Mouse (Mus musculus) WW6 (cell line): ENCODE results near the gene Gm20458.

ENCODE experiments used
- DNase-seq: peaks from one replicate; pipeline ENCODE4 v3.0.0-alpha.2; 2013; ENCODE audit warnings: low read depth, low spot score

The Gm20458 gene

DNA sequence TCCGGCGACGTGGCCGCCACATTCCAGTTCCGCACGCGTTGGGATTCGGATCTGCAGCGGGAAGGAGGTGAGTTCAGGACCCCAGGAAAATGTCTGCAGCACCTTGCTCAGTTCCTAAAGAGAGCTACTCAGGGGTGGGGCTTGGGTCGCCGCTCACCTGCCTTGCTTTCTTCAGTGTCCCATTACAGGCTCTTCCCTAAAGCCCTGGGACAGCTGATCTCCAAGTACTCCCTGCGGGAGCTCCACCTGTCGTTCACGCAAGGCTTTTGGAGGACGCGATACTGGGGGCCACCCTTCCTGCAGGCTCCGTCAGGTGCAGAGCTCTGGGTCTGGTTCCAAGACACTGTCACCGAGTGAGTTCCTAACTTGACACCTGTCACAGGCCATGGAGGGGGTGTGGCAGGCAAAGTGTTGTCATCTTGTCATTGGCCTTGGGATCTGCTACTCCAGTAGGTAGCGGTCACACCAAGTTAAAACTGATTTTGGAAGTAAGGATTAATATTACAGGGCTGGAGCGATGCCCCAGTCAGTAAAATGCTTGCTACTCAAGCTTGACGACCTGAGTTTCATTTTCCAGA lies 37.0 kb downstream of the Gm20458 start:
- no peak for DNase-seq

GRCm38 (mm10) chr2:164499317-164499716 lies 38.5 kb downstream of the Gm20458 start:
- DNase-seq, result no peak

GRCm38 (mm10) chr2:164500511-164500910 lies 39.7 kb downstream of the Gm20458 start:
- no peak for DNase-seq

- no peak for DNase-seq
These were observed 44.2 kb downstream of the Gm20458 start for GRCm38 (mm10) chr2:164504919-164505318.

GRCm38 (mm10) chr2:164505619-164506347 lies 45.0 kb downstream of the Gm20458 start:
- no peak for DNase-seq

DNA sequence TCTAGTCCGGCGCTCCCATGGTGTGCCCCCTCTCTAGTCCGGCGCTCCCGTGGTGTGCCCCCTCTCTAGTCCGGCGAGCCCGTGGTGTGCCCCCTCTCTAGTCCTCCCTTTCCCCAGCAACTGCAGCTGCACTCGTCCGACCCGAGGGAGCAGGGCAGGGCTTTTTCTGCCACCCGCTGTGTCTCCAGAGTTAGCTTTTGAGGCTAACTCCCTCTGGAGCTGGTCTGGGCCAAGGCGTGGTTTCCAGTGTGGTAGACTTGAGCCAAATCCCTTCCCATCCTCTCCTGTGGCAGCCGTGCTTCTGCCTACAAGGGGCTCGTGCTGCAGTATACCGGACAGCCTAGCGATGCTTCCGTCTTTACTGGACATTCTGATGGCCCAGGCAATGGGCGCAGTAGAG lies 47.0 kb downstream of the Gm20458 start:
- no peak for DNase-seq

DNA sequence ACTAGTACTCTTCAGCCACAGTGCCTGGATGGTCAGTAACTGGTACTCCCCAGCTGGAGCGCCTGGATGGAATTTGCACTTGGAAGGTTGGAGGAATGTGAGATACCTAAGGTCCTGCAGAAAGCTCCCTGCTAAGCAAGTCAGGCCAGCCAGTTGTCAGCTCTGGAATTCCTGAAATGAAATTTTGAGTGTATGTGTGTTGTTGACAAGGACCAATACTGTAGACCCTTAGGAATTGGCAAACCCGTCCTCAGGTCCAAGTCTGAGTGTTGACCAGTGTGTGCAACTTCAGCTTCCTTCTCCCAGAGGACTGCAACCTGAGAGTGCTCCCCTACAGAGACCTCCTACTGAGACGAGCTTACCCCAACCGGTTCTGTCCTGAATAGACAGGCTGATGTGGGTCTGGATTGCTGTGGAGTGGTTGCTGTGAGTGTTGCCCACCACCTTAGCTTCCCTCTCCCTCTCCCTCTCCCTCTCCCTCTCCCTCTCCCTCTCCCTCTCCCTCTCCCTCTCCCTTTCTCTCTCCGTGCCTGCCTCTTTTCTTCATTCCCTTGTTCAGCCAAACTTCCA lies 49.9 kb downstream of the Gm20458 start:
- no peak for DNase-seq

GRCm38 (mm10) chr2:164512121-164512909 lies 51.5 kb downstream of the Gm20458 start:
- no peak for DNase-seq

DNA sequence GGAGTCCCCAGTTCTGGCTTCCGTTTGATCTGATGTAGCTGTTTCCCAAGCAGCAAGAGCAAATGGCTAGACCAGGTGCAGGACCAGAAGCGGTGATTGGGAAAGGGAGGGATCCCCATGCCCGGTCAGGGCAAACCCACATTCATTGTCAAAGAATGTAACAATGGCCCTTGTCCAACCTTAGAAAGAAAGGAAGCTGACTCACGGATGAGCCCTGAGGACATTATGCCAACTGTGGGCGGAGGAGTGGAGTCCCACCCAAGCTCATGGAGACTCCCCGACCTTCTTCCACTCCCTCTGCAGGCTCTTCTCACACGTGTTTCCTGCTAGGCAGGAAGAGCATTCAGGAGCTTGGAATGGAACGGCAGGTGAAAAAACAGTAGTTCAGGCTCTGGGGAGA lies 52.6 kb downstream of the Gm20458 start:
- no peak for DNase-seq

DNA sequence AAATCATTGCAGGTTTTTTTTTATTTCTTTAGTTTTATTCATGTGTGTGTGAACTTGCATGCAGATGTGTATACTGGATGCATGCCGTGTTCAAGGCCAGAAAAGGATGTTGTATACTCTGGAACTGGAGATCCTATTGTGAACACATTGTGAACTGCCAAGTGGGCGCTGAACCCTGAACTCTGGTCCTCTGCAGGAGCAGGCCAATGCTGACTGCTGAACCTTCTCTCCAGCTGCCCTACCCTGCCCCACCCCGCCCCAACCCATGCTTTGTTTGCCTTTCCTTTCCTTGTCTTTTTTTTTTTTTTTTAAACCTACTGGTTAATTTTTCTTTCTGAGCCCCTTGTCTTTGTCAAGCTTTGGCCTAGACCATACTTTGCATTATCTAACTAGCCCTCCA lies 54.1 kb downstream of the Gm20458 start:
- DNase-seq, result no peak

DNA sequence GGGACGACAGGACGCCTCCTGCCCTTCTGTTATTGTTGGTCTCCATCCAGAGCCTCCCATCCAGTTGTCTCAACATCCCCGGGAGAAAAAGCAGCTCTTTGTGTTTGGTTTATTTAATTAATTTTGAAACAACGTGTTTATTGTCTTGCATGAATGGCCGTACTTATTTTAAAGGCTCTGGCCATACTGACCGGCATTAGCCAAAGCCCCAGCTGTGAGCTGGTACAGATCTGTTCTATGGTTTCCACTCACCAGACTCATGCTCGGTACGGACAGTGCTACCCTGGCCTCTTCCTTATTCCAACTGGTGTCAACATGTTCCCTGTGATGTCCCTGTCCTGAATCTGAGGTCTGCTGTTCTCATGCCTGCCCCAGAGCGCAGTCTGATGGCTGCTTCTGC lies 55.1 kb downstream of the Gm20458 start:
- no peak for DNase-seq

DNA sequence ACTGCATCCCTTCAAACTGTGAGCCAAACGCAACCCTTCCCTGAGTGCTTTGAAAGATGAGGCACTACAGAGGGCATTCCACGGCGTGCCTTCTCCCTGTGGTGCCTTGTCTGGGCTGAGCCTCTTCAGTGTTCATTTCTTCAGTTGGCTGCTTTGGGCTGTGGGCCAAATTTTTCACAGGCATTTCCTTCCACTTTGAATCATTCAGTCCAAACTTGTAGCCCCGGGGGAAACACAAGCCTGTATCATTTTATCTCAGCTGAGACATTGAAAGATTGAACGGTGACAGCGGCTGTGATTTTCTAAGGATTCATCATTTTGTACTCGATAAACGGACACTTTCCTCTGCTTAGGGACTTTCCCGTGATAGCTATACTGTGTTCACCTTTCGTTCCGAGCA lies 55.8 kb downstream of the Gm20458 start:
- DNase-seq, result no peak

DNA sequence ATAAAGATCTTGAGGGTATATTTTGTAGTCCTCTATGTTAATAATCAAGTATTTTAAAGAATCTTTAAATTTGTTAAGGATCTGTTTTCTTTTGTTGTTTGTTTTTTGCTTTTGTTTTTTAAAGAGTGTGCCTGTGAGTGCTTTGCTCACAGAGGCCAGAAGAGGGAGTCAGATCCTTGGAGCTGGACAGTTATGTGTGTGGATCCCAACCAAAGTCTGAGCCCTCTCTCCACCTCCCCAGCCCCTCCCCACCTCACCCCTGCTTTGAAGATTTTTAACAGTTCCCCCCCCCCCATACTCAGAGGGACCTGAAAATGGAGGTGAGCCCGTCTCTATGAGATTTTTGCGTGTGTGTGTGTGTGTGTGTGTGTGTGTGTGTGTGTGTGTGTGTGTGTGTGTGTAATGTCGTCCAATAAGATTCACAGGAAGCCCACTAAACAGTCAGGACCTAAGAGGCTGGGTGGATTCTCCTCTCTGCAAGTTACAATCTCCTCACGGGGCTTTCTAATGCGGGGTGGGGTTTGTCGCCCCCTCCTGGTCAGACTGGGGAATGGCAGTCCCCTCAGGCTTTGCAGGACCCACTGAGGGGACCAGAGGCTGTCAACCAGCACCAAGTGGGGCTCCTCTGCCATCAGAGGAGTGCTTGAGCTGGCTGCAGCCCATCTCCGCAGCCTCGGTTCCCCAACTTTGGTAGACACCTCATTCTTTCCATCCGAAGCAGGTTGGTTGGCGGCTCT lies 56.9 kb downstream of the Gm20458 start:
- DNase-seq, result no peak

DNA sequence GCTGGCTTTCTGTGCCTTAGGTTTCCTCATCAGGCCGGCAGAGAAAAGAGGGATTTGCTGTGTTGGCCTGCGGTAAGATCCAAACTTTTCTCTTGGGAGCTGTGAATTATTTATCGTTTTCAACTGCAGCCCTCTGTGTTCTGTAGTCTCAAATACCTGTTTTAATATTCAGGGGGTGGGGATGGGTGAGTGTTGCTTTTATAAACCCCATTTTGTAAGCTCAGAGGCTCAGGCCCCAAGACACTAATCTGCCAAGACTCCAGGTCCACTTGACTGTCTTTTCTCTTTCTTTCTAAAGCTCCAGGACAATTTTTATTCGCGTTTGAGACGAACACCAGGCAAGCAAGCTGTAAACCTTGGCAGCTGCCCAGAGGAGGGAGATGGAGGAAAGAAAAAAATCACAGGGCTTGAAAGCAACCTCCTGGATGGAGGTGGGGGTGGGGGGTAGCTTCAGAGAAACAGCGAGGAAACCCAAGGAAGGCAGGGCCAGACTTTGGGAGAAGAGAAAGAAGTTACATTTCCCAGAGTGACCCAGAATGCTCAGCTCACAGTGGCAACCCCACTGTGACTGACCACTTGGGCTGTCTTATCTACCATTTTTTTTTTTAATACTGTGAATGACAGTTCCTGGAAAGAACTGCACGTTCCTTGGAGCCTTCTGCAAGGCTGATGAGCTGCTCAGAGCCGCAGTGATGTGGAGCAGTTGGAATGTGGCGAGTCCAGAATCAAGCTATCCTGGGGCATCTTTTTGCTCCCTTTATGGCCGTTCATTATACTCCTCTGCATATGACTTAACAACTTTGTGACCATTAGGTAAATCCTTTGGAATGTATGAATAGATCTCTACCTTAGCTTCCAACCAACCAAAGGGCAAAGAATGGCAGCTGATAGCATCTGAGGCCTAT lies 57.8 kb downstream of the Gm20458 start:
- no peak for DNase-seq

DNA sequence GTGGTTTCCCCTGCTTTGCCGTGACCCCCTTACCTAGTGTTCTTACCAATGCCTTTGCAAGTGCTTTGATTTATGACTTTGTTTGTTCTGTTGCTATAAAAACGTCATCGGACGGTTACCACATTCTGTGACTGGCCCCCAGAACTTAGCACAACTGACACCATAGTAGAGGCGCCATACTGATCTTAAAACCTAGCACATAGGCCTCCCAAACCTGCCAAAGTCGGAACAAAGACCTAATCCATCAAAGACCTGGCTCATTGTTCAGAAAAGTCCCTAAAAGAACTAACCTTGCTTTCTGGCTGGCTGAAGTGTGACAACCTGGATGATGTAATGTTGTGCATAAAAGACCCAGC lies 58.4 kb downstream of the Gm20458 start:
- no peak for DNase-seq

GRCm38 (mm10) chr2:164520782-164521181 lies 60.0 kb downstream of the Gm20458 start:
- no peak for DNase-seq

- DNase-seq, result no peak
These were observed 61.1 kb downstream of the Gm20458 start for GRCm38 (mm10) chr2:164521841-164522240.

- DNase-seq, result no peak
These were observed 61.5 kb downstream of the Gm20458 start for GRCm38 (mm10) chr2:164522280-164522679.

DNA sequence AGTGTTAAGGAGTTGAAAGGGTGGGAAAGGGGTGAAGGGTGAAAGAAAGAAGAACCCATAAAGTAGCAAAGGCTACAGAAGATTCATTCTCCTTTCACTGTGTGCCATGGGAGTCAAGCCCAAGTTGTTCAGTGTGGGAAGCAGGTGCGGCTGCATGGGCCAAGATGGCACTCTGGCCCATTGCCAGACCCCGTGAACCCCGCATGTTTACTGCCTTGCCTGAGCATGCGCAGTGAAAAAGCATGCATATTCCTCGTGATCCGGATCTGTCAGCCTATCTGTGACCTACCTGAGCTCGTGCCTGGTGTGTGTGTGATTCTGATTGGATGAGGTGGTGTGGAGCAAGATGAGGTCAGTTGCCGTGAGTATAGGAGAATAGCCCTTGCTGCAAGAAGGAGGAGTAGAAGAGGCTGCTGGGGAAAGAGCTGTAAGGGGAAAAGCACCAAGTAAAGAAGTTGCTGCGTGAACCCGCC lies 62.6 kb downstream of the Gm20458 start:
- no peak for DNase-seq

- no peak for DNase-seq
These were observed 67.8 kb downstream of the Gm20458 start for GRCm38 (mm10) chr2:164528557-164528956.

DNA sequence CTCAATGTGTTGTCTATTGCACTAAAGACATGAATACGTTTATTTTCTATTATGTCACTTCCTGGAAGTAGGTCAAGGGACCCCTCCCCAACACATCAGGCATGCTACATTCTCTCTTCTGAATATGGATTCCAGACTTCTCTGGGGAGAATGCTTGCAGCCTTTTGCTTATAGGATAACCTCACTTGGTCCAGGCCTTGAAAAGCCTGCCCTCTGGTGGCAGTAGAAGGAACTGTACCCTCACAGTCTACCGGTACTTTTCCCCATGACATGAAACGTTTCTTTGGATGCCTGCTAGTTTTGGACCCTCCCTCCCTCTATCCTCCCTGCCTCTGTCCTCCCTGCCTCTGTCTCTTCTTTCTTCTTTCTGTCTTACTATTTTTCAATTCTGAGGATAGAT lies 70.4 kb downstream of the Gm20458 start:
- no peak for DNase-seq
